Comparison of ENCODE assay signal across 8 mouse cellular contexts in the genomic region with DNA sequence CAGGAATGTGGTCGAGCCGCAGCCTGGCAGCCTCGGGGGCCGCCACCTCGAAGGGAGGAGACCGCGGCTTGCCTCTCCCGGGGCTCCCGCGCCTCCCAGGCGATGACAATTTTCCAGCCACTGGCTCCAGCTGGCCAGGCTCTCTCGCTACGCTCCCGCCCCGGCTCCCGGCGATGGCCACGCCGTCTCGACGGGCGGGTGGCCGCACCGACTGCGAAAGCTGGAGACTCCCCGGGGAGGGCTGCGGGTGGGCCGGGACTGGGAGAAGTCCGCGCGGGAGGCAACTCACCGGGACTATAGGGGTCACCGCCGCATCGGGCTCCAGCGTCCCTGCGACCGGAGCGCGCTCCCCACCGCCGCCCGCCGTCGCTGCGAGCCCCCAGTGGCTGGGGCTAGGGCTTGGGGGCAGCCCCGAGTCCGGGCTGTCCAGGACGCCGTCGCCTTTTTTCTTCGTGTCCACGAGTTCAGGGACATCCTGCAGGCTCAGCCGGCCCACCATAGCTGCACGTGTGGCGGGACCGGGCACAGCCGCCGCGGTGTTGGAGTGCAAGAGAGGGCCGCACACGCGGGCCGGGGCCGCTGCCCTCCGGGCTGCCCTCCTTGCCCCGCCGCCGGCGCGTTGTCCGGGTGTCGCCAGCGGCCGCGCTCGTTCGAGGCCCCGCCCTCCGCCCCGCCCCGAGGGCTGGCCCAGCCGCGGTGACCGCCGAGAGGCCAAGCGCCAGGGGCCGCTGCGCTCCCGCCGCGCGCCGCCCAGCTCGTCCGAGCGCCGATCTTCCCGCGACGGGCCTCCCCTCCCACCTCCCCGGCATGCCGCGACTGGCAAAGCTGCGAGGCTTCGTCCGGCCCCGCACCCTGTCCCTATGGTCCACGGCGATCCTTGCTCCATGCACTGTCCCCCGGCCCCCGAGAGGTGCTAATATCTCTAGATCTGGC. TPM values are rescaled to one million over a fixed set of nuclear protein-coding genes. Genes with fewer than 3 reads are reported as not detected.
DNase-seq lines count a peak whose midpoint lies in the region; ATAC-seq and TF ChIP-seq lines count a peak whose summit lies in the region.

Gene Rflnb (minus strand): TSS at position 644 of the 933 bp plus-strand sequence.

- TF ChIP-seq EP300 in MEL (IDR thresholded peaks at IDR 0.05; ENCODE audit: low read depth in 1 of 2, low read length in 2 of 2), result no peak
- no peak for TF ChIP-seq EP300 in lung, postnatal 0 days (IDR thresholded peaks at IDR 0.05)

- ATAC-seq in forebrain, embryonic 15.5 days (replicated peaks), result peak; percentile 83
- ATAC-seq in lung, postnatal 0 days, result peak; percentile 97

- H3K4me1 ChIP-seq in MEL (ENCODE audit: control insufficient read depth in 1 of 2, insufficient read depth in 2 of 2, low read length in 2 of 2), result no peaks in the 10 kb centered on the region; a peak in 2 of 4 replicates
- peaks cover 17% of the 10 kb centered on the region for H3K4me1 ChIP-seq in forebrain, embryonic 15.5 days
- H3K4me1 ChIP-seq in lung, postnatal 0 days (ENCODE audit: insufficient read depth, low read depth, low read length), result peaks cover 9% of the 10 kb centered on the region; the same call in 1 of the 2 replicates

- no peaks in the 10 kb centered on the region for H3K9me3 ChIP-seq in MEL (replicated peaks; ENCODE audit: insufficient read depth, low read length)
- H3K9me3 ChIP-seq in forebrain, embryonic 15.5 days, result no peaks in the 10 kb centered on the region
- H3K9me3 ChIP-seq in lung, postnatal 0 days (ENCODE audit: low read length), result no peaks in the 10 kb centered on the region

- peak in 2 of 3 experiments; percentile 28 to 57; a peak in 3 of 6 replicates for TF ChIP-seq CTCF in MEL (IDR thresholded peaks at IDR 0.05 in 2 of 3, conservative IDR thresholded peaks at IDR 0.05 in 1 of 3; ENCODE audit: control insufficient read depth in 1 of 3, insufficient read depth in 1 of 3, low read depth in 2 of 3, low read length in 3 of 3, poor library complexity in 1 of 3, severe bottlenecking in 1 of 3)
- TF ChIP-seq CTCF in lung, postnatal 0 days (IDR thresholded peaks at IDR 0.05), result peak; percentile 65

- peak within 1 kb of the TSS; percentile 89 for H3K9ac ChIP-seq in MEL (ENCODE audit: control insufficient read depth, low read depth, low read length, poor library complexity, severe bottlenecking)
- H3K9ac ChIP-seq in forebrain, embryonic 15.5 days (replicated peaks), result peak within 1 kb of the TSS; percentile 65
- H3K9ac ChIP-seq in lung, postnatal 0 days (replicated peaks; ENCODE audit: low read depth), result peak within 1 kb of the TSS; percentile 88

- H3K4me3 ChIP-seq in MEL (ENCODE audit: control insufficient read depth in 1 of 2, insufficient read depth in 1 of 2, low read depth in 2 of 2, low read length in 2 of 2), result peak within 1 kb of the TSS; percentile 81 to 92
- peak within 1 kb of the TSS; percentile 59 for H3K4me3 ChIP-seq in forebrain, embryonic 15.5 days
- H3K4me3 ChIP-seq in lung, postnatal 0 days (ENCODE audit: low read depth, low read length), result peak within 1 kb of the TSS; percentile 94

- peaks cover 0 to 2% of the 10 kb centered on the region in 2 experiments; a peak in 1 of 4 replicates for H3K36me3 ChIP-seq in MEL (ENCODE audit: control insufficient read depth in 1 of 2, insufficient read depth in 2 of 2, low read length in 2 of 2)
- no peaks in the 10 kb centered on the region for H3K36me3 ChIP-seq in forebrain, embryonic 15.5 days
- peaks cover 6% of the 10 kb centered on the region; the same call in 1 of the 2 replicates for H3K36me3 ChIP-seq in lung, postnatal 0 days (ENCODE audit: insufficient read depth, low read length)

- DNase-seq in MEL (ENCODE audit: low read depth, low spot score), result peak; percentile 79
- DNase-seq in cerebellum, adult 18-20 months, result peak; percentile 86 to 93
- peak; percentile 82 for DNase-seq in heart, postnatal 25 days (ENCODE audit: low spot score)
- DNase-seq in layer of hippocampus, adult 18-20 months (ENCODE audit: low spot score in 2 of 2), result peak; percentile 50 to 58
- DNase-seq in lung, postnatal 0 days (ENCODE audit: low spot score), result peak; percentile 95
- peak; percentile 73 for DNase-seq in ovary, postnatal 10 days (ENCODE audit: low spot score)
- no peak for DNase-seq in thymus, postnatal 0 days (ENCODE audit: low spot score)

- TF ChIP-seq RAD21 in MEL (IDR thresholded peaks at IDR 0.05; ENCODE audit: low read depth, low read length), result peak; percentile 18

- TF ChIP-seq POLR2A in MEL (IDR thresholded peaks at IDR 0.05; ENCODE audit: control insufficient read depth in 1 of 2, insufficient read depth in 1 of 2, low read depth in 1 of 2, low read length in 2 of 2, poor library complexity in 1 of 2), result peak; percentile 61 to 78; a peak in 3 of 4 replicates

- H3K27me3 ChIP-seq in MEL (ENCODE audit: control insufficient read depth in 1 of 2, insufficient read depth in 2 of 2, low read length in 2 of 2), result peaks cover 2 to 4% of the 10 kb centered on the region in 2 experiments; a peak in 2 of 4 replicates
- H3K27me3 ChIP-seq in forebrain, embryonic 15.5 days, result peaks cover 12% of the 10 kb centered on the region; the same call in 1 of the 2 replicates
- no peaks in the 10 kb centered on the region for H3K27me3 ChIP-seq in lung, postnatal 0 days (replicated peaks; ENCODE audit: insufficient read depth, low read length)

- no peak within 1 kb of the TSS for H3K27ac ChIP-seq in MEL (ENCODE audit: control insufficient read depth, low read depth, low read length)
- no peak within 1 kb of the TSS for H3K27ac ChIP-seq in forebrain, embryonic 15.5 days (replicated peaks)
- H3K27ac ChIP-seq in lung, postnatal 0 days (ENCODE audit: low read length), result peak within 1 kb of the TSS; percentile 85

- H3K4me2 ChIP-seq in forebrain, embryonic 15.5 days (replicated peaks), result peak within 1 kb of the TSS; percentile 96
- peak within 1 kb of the TSS; percentile 94 for H3K4me2 ChIP-seq in lung, postnatal 0 days (replicated peaks; ENCODE audit: low read depth, low read length)

- peaks cover 6% of the 10 kb centered on the region; the same call in 1 of the 2 replicates for H3K79me2 ChIP-seq in MEL (ENCODE audit: control insufficient read depth, insufficient read depth, low read length, poor library complexity)

- WGBS in forebrain, embryonic 15.5 days, result under 1% methylated on average over 84 of the region's 112 CpGs
- WGBS in lung, postnatal 0 days, result under 1% methylated on average over 51 of the region's 112 CpGs

- intact Hi-C loops in heart, postnatal 25 days (cut with DNase I), result loop anchor here (1.0 to 5.0 kb wide), 2 partner anchors 55 to 140 kb away; no protein-coding TSS in a partner anchor

TF ChIP-seq in MEL, 35 proteins besides CTCF, POLR2A, EP300 and RAD21:
- TF ChIP-seq NELFE (IDR thresholded peaks at IDR 0.05; ENCODE audit: low read depth, low read length) (peak; percentile 55), E2F4 (IDR thresholded peaks at IDR 0.05; ENCODE audit: borderline replicate concordance, low read depth, low read length) (no peak), SIN3A (IDR thresholded peaks at IDR 0.05; ENCODE audit: low read length) (peak; percentile 44), MYC (IDR thresholded peaks at IDR 0.05; ENCODE audit: low read depth, low read length) (no peak), CHD1 (IDR thresholded peaks at IDR 0.05; ENCODE audit: low read depth, low read length) (no peak), MXI1 (IDR thresholded peaks at IDR 0.05; ENCODE audit: low read depth, low read length) (0 out of 2 replicates have a peak, but pooled peaks have one; percentile 22), NRF1 (IDR thresholded peaks at IDR 0.05; ENCODE audit: insufficient read depth, low read depth, low read length, poor library complexity, severe bottlenecking) (peak; percentile 39; the same call in 1 of the 2 replicates), MAZ (IDR thresholded peaks at IDR 0.05; ENCODE audit: low read depth, low read length) (0 out of 2 replicates have a peak, but pooled peaks have one; percentile 26), TCF12 (IDR thresholded peaks at IDR 0.05; ENCODE audit: low read depth, low read length) (0 out of 2 replicates have a peak, but pooled peaks have one; percentile 3), MAX (IDR thresholded peaks at IDR 0.05; ENCODE audit: low read length) (no peak), MEF2A (IDR thresholded peaks at IDR 0.05; ENCODE audit: extremely low read depth, insufficient replicate concordance, low read depth, low read length, poor library complexity, severe bottlenecking) (no peak), UBTF (IDR thresholded peaks at IDR 0.05; ENCODE audit: borderline replicate concordance, insufficient read depth, low read depth, low read length) (peak; percentile 69; the same call in 1 of the 2 replicates), POLR2AphosphoS5 (IDR thresholded peaks at IDR 0.05; ENCODE audit: borderline replicate concordance, low read depth, low read length) (no peak)

RNA-seq across cellular contexts. Expression of gene Rflnb, which starts in this region (rescaled TPM):
- total RNA-seq in MEL (2012; rRNA removed), result 4.8 and 7.4 TPM in 2 replicates
- polyA plus RNA-seq in MEL (2012; ENCODE audit: insufficient read depth in 1 of 2, insufficient read length in 2 of 2, low read depth in 1 of 2, low replicate concordance in 2 of 2, missing spikeins in 1 of 2), result 1 to 10 TPM in 1 of 2 experiments, not detected in 1; 8.7 TPM
- polyA plus RNA-seq in forebrain, embryonic 15.5 days (2015; fragmentation: Nextera tagmentation; extraction: Ambion mirVana), result 5.9 and 6.1 TPM in 2 replicates
- total RNA-seq in heart, postnatal 25 days (2021), result 10 to 100 TPM; 42.5 to 51.7 TPM
- 1 to 10 TPM; 9.0 to 9.2 TPM for total RNA-seq in layer of hippocampus, adult 18-20 months (2021)
- polyA plus RNA-seq in lung, postnatal 0 days (2015; fragmentation: Nextera tagmentation; extraction: Ambion mirVana), result 54.3 and 54.4 TPM in 2 replicates
- polyA plus RNA-seq in thymus, postnatal 0 days (2015; fragmentation: Nextera tagmentation; extraction: Ambion mirVana), result 10.6 and 13.2 TPM in 2 replicates
